Mouse (Mus musculus): Measurements from ENCODE around the gene Tanc1. TPM values are rescaled to one million over a fixed set of nuclear protein-coding genes. Genes with fewer than 3 reads are reported as not detected.

Gene Tanc1
- polyA plus RNA-seq, 1 experiment from 2014 or later, result 40.7 TPM

DNA sequence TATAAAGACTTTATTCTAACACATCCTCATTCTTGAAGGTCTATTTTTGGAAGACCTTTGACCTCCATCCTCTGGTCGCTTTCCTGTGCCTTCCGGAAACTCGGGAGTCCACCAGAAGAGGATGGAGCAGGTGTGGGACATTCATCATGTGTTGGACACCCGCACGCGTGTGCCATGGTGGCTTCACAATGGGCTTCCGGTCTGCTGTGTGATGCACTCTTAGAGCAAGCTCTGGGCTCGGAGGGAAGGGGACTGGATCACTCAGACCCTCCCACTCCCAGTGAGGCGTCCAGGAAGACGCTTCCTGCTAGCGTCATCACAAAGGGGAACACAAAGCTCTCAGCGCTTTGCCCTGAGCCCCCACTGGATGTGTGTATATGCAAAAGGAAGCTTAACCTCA lies 95.0 kb downstream of the Tanc1 start:
- Histone ChIP-seq H3K9me3 (no peaks in the 10 kb centered on the region), H3K4me3 (no peak overlapping the region), H3K27ac (no peak overlapping the region), H3K27me3 (ENCODE audit: insufficient read depth, poor library complexity, severe bottlenecking) (no peaks in the 10 kb centered on the region), H3K36me3 (peaks cover 16% of the 10 kb centered on the region; the same call in 1 of the 2 replicates), H3K4me1 (peaks cover 34% of the 10 kb centered on the region)
- 77% methylated on average over 12 of the region's 12 CpGs for WGBS
- DNase-seq (ENCODE audit: low spot score), result no peak

GRCm38 (mm10) chr2:59707922-59708706 lies 96.3 kb downstream of the Tanc1 start:
- WGBS, result 37% methylated on average over 13 of the region's 13 CpGs
- peaks cover 44% of the 10 kb centered on the region for H3K4me1 ChIP-seq
- 0 out of 2 replicates have a peak, but pooled peaks cover 13% of the 10 kb centered on the region for H3K36me3 ChIP-seq
- no peaks in the 10 kb centered on the region for H3K27me3 ChIP-seq (ENCODE audit: insufficient read depth, poor library complexity, severe bottlenecking)
- no peak overlapping the region for H3K4me3 ChIP-seq
- H3K9me3 ChIP-seq, result no peaks in the 10 kb centered on the region
- peak overlapping the region; percentile 66 for H3K27ac ChIP-seq
- DNase-seq (ENCODE audit: low spot score), result no peak

DNA sequence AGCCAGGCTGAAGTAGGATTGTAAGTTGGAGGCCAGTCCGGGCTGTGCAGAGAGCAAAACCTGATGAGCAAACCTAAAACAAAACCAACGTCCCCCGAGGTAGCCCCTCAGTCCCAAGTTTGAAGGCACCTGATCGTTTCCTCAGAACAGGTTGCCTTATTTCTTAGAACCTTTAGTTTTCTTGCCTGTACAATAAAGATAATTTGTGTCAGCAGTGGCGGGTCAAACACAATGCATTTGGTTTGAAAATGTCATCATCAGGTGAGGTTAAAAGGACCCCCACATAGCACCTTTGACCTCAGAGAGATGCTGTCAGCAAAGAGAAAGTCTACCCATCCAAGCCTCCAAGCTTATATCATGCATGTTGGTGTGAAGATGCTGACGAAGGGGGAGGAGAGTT lies 98.9 kb downstream of the Tanc1 start:
- Histone ChIP-seq H3K9me3 (no peaks in the 10 kb centered on the region), H3K4me3 (no peak overlapping the region), H3K27me3 (ENCODE audit: insufficient read depth, poor library complexity, severe bottlenecking) (no peaks in the 10 kb centered on the region), H3K4me1 (peaks cover 46% of the 10 kb centered on the region), H3K27ac (no peak overlapping the region), H3K36me3 (peaks cover 8% of the 10 kb centered on the region; the same call in 1 of the 2 replicates)
- DNase-seq (ENCODE audit: low spot score), result no peak
- 84% methylated on average over 6 of the region's 6 CpGs for WGBS

GRCm38 (mm10) chr2:59711992-59712391 lies 100.2 kb downstream of the Tanc1 start:
- H3K4me1 ChIP-seq, result peaks cover 46% of the 10 kb centered on the region
- H3K27ac ChIP-seq, result peak overlapping the region; percentile 49; the same call in 1 of the 2 replicates
- no peaks in the 10 kb centered on the region for H3K9me3 ChIP-seq
- 71% methylated on average over 8 of the region's 8 CpGs for whole genome bisulfite sequencing
- H3K4me3 ChIP-seq, result no peak overlapping the region
- H3K36me3 ChIP-seq, result no peaks in the 10 kb centered on the region; the same call in 1 of the 2 replicates
- H3K27me3 ChIP-seq (ENCODE audit: insufficient read depth, poor library complexity, severe bottlenecking), result no peaks in the 10 kb centered on the region
- no peak for DNase-seq (ENCODE audit: low spot score)

- H3K27ac ChIP-seq, result peak overlapping the region; percentile 49; the same call in 1 of the 2 replicates
- WGBS, result 87% methylated on average over 9 of the region's 9 CpGs
- no peaks in the 10 kb centered on the region for H3K9me3 ChIP-seq
- H3K36me3 ChIP-seq, result no peaks in the 10 kb centered on the region; the same call in 1 of the 2 replicates
- no peak for DNase-seq (ENCODE audit: low spot score)
- H3K4me1 ChIP-seq, result peaks cover 48% of the 10 kb centered on the region
- no peak overlapping the region for H3K4me3 ChIP-seq
- H3K27me3 ChIP-seq (ENCODE audit: insufficient read depth, poor library complexity, severe bottlenecking), result no peaks in the 10 kb centered on the region
Observed at GRCm38 (mm10) chr2:59712484-59712883, 100.6 kb downstream of the Tanc1 start.

DNA sequence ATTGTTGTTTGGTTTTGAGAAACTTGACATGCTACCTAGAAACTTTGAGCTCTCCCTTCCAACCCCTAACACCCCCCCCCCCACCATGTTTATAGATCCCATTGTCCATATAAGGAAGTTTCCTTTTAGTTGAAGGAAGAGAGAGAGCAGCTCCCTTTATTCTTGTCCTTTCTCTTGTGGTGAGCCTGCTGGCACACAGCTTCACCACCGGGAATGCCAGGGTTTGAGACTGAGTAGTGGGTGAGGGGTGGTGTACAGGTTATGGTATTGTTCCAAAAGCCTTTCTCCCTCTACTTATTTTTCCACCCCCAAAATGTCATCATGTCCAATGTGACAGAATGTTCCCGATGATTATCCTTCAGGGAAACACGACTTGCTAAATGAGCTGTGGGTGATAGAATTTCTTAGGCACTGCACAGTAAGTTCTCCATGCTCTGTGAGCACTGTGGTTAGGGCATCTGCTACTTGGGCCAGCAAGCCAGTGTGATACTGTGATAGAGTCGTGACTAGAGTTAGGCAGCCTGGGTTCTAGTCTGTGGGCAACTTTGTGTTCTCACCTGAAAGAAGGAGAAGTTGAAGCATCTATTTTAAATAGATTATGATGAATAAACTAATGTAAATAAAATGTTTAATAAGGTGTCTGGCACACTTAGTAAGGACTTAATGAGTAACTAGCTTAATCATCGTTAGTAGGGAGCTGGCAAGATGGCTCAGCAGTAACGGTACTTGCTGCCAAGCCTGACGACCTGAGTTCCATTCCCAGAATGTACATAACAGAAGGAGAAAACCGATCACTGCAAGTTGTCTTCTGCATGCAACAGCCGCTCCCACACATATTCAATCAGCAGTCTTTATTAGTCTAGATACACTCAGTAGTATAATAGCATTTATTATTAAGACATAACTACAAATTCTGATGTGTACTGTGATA lies 102.0 kb downstream of the Tanc1 start:
- H3K27me3 ChIP-seq (ENCODE audit: insufficient read depth, poor library complexity, severe bottlenecking), result no peaks in the 10 kb centered on the region
- H3K4me3 ChIP-seq, result no peak overlapping the region
- 81% methylated on average over 9 of the region's 9 CpGs for WGBS
- peak; percentile 72 for DNase-seq (ENCODE audit: low spot score)
- peaks cover 2% of the 10 kb centered on the region for H3K36me3 ChIP-seq
- H3K27ac ChIP-seq, result no peak overlapping the region
- peaks cover 48% of the 10 kb centered on the region for H3K4me1 ChIP-seq
- no peaks in the 10 kb centered on the region for H3K9me3 ChIP-seq

DNA sequence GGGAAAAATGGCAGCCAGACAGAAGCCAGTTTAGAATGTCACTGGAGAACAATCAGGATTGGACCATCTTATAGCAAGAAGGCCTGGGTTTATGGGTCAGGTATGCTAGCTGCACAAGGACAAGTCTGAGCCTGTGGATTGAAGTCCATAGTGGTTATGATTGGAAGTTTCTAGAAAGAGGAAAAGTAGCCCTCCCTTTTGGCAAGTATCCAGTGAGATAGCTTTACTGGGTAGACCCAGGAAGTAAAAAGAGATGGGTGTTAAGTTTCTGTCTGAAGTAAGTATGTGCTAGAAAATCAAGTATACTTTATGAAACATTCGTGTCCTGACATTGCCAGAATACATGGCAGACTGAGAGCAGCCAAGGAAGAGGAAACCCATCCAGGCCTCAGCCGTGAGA lies 103.2 kb downstream of the Tanc1 start:
- 82% methylated on average over 2 of the region's 2 CpGs for WGBS
- no peak overlapping the region for H3K27ac ChIP-seq
- H3K27me3 ChIP-seq (ENCODE audit: insufficient read depth, poor library complexity, severe bottlenecking), result no peaks in the 10 kb centered on the region
- no peaks in the 10 kb centered on the region for H3K9me3 ChIP-seq
- peaks cover 2% of the 10 kb centered on the region for H3K36me3 ChIP-seq
- H3K4me1 ChIP-seq, result peaks cover 52% of the 10 kb centered on the region
- no peak overlapping the region for H3K4me3 ChIP-seq
- no peak for DNase-seq (ENCODE audit: low spot score)

DNA sequence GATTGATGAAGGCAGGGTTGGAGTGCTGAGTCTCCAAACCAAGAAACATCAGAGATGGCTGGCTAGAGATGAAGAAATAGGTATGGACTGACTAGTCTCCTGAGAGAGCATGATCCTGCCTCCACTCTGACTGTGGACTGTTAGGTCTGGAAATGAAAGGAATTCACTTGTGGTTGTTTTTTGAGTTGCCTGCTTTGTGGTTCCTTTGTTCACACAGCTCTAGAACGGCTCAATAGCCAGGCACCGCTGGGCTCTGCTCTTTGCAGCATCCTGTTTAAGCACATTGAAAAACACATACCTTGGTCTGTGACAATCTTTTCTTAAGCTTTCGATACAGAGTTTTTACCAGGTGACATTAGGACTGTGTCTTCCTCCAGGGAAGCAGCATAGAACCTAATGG lies 104.6 kb downstream of the Tanc1 start:
- Histone ChIP-seq H3K27me3 (ENCODE audit: insufficient read depth, poor library complexity, severe bottlenecking) (no peaks in the 10 kb centered on the region), H3K36me3 (peaks cover 2% of the 10 kb centered on the region), H3K27ac (no peak overlapping the region), H3K9me3 (no peaks in the 10 kb centered on the region), H3K4me1 (peaks cover 49% of the 10 kb centered on the region), H3K4me3 (no peak overlapping the region)
- DNase-seq (ENCODE audit: low spot score), result peak; percentile 41
- 72% methylated on average over 3 of the region's 3 CpGs for WGBS

DNA sequence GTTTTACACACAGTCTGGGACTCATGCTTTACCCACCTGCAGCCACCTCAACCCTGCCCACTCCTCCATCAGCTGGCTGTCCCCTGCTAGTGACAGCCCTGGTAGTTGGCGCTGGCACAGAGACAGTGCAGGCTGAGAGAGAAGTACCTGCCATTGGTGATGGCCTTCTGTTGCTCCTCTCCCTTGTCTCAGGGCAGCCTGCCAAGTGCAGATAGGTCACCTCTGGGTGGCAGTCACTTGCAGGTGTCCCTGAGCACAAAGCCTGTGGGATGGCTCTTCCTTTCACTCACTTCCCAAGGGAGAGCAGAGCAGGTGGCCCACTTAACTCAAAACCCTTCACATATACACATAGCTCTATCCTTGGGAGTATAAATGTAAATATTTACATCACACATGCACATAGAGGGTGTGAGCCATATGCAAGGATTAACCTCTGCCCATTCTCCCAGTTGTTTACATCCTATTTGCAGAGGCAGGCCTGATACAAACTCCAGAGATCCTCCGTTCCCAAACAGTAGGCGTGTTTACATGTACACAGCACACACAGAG lies 106.0 kb downstream of the Tanc1 start:
- Histone ChIP-seq H3K27ac (0 out of 2 replicates have a peak overlapping the region, but pooled peaks have one; percentile 42), H3K27me3 (ENCODE audit: insufficient read depth, poor library complexity, severe bottlenecking) (no peaks in the 10 kb centered on the region), H3K9me3 (no peaks in the 10 kb centered on the region), H3K4me3 (no peak overlapping the region), H3K4me1 (peaks cover 53% of the 10 kb centered on the region), H3K36me3 (peaks cover 2% of the 10 kb centered on the region)
- 88% methylated on average over 3 of the region's 3 CpGs for WGBS
- DNase-seq (ENCODE audit: low spot score), result peak; percentile 67

GRCm38 (mm10) chr2:59718601-59719416 lies 107.0 kb downstream of the Tanc1 start:
- Histone ChIP-seq H3K9me3 (no peaks in the 10 kb centered on the region), H3K4me3 (no peak overlapping the region), H3K36me3 (peaks cover 2% of the 10 kb centered on the region), H3K4me1 (peaks cover 50% of the 10 kb centered on the region), H3K27ac (peak overlapping the region; percentile 47; the same call in 1 of the 2 replicates), H3K27me3 (ENCODE audit: insufficient read depth, poor library complexity, severe bottlenecking) (no peaks in the 10 kb centered on the region)
- 84% methylated on average over 24 of the region's 24 CpGs for WGBS
- DNase-seq (ENCODE audit: low spot score), result peak; percentile 68

GRCm38 (mm10) chr2:59719831-59720230 lies 108.0 kb downstream of the Tanc1 start:
- 86% methylated on average over 4 of the region's 4 CpGs for WGBS
- no peak for DNase-seq (ENCODE audit: low spot score)
- Histone ChIP-seq H3K27me3 (ENCODE audit: insufficient read depth, poor library complexity, severe bottlenecking) (no peaks in the 10 kb centered on the region), H3K36me3 (peaks cover 2% of the 10 kb centered on the region), H3K9me3 (no peaks in the 10 kb centered on the region), H3K4me3 (no peak overlapping the region), H3K4me1 (peaks cover 50% of the 10 kb centered on the region), H3K27ac (no peak overlapping the region)

GRCm38 (mm10) chr2:59721119-59721518 lies 109.3 kb downstream of the Tanc1 start:
- Histone ChIP-seq H3K27ac (no peak overlapping the region), H3K4me1 (peaks cover 52% of the 10 kb centered on the region), H3K36me3 (peaks cover 11% of the 10 kb centered on the region), H3K4me3 (no peak overlapping the region), H3K9me3 (no peaks in the 10 kb centered on the region), H3K27me3 (ENCODE audit: insufficient read depth, poor library complexity, severe bottlenecking) (no peaks in the 10 kb centered on the region)
- WGBS, result 49% methylated on average over 8 of the region's 8 CpGs
- peak; percentile 67 for DNase-seq (ENCODE audit: low spot score)
